Mouse (Mus musculus): ENCODE results near the gene Agbl1.
"Not testable (repeated sequence)": the region's sequence is repeated elsewhere in the genome, so short reads cannot be mapped to it uniquely, and the experiment has no call there.

Agbl1 gene

GRCm38 (mm10) chr7:76562506-76562905 is 332.8 kb downstream of the Agbl1 start:
- in situ Hi-C loops (cut with MboI, MseI), result loop anchor here in 1 of 2 experiments (10.0 kb wide), 1 partner anchor 1218 kb away; no protein-coding TSS in a partner anchor

- in situ Hi-C loops (cut with MboI, MseI), result no loop called here
Observed at GRCm38 (mm10) chr7:76594566-76595079, 364.9 kb downstream of the Agbl1 start.

- in situ Hi-C loops (cut with MboI, MseI), result no loop called here
Observed at GRCm38 (mm10) chr7:76597812-76598211, 368.1 kb downstream of the Agbl1 start.

- in situ Hi-C loops (cut with MboI, MseI), result no loop called here
Observed at GRCm38 (mm10) chr7:76600050-76600690, 370.5 kb downstream of the Agbl1 start.

- in situ Hi-C loops (cut with MboI, MseI), result no loop called here
Observed at GRCm38 (mm10) chr7:76629528-76629927, 399.8 kb downstream of the Agbl1 start.

- in situ Hi-C loops (cut with MboI, MseI), result no loop called here
Observed at GRCm38 (mm10) chr7:76650984-76651383, 421.3 kb downstream of the Agbl1 start.

- in situ Hi-C loops (cut with MboI, MseI), result no loop called here
Observed at GRCm38 (mm10) chr7:76661072-76661471, 431.4 kb downstream of the Agbl1 start.

- in situ Hi-C loops (cut with MboI, MseI), result no loop called here
Observed at GRCm38 (mm10) chr7:76674856-76675255, 445.2 kb downstream of the Agbl1 start.

- in situ Hi-C loops (cut with MboI, MseI), result no loop called here
Observed at GRCm38 (mm10) chr7:76701224-76701623, 471.5 kb downstream of the Agbl1 start.

- in situ Hi-C loops (cut with MboI, MseI), result not testable (repeated sequence)
Observed at GRCm38 (mm10) chr7:76732220-76732619, 502.5 kb downstream of the Agbl1 start.

GRCm38 (mm10) chr7:76777237-76777855 is 547.7 kb downstream of the Agbl1 start:
- in situ Hi-C loops (cut with MboI, MseI), result no loop called here

- in situ Hi-C loops (cut with MboI, MseI), result no loop called here
Observed at GRCm38 (mm10) chr7:76780446-76780845, 550.8 kb downstream of the Agbl1 start.

GRCm38 (mm10) chr7:76788561-76789306 is 559.0 kb downstream of the Agbl1 start:
- in situ Hi-C loops (cut with MboI, MseI), result no loop called here

- in situ Hi-C loops (cut with MboI, MseI), result no loop called here
Observed at GRCm38 (mm10) chr7:76790041-76790440, 560.4 kb downstream of the Agbl1 start.

GRCm38 (mm10) chr7:76791247-76791646 is 561.6 kb downstream of the Agbl1 start:
- in situ Hi-C loops (cut with MboI, MseI), result no loop called here

GRCm38 (mm10) chr7:76810003-76810402 is 580.3 kb downstream of the Agbl1 start:
- in situ Hi-C loops (cut with MboI, MseI), result no loop called here

GRCm38 (mm10) chr7:76820571-76820970 is 590.9 kb downstream of the Agbl1 start:
- in situ Hi-C loops (cut with MboI, MseI), result no loop called here

- in situ Hi-C loops (cut with MboI, MseI), result no loop called here
Observed at GRCm38 (mm10) chr7:76842146-76842545, 612.5 kb downstream of the Agbl1 start.

GRCm38 (mm10) chr7:76889416-76890209 is 659.9 kb downstream of the Agbl1 start:
- in situ Hi-C loops (cut with MboI, MseI), result no loop called here

- in situ Hi-C loops (cut with MboI, MseI), result no loop called here
Observed at GRCm38 (mm10) chr7:76904096-76904495, 674.4 kb downstream of the Agbl1 start.

- in situ Hi-C loops (cut with MboI, MseI), result no loop called here
Observed at GRCm38 (mm10) chr7:76911672-76912071, 682.0 kb downstream of the Agbl1 start.

GRCm38 (mm10) chr7:76918871-76919270 is 689.2 kb downstream of the Agbl1 start:
- in situ Hi-C loops (cut with MboI, MseI), result no loop called here
